Mouse (Mus musculus) hindlimb bud, embryonic 11.5 days (tissue): ENCODE measurements around the gene Rnase4.

Source experiments
- DNase-seq: peaks from one replicate; pipeline ENCODE4 v3.0.0-alpha.2; 2012; ENCODE audit warnings: low read depth, low spot score; ENCODE audit errors: extremely low spot score

Rnase4 gene

GRCm38 (mm10) chr14:51090921-51091900 lies at the start of gene Rnase4, which contains the start of gene Ang:
Gene Rnase4 (plus strand): TSS chr14:51091077.
Gene Ang (plus strand): TSS chr14:51091150.
- DNase-seq, result no peak

DNA sequence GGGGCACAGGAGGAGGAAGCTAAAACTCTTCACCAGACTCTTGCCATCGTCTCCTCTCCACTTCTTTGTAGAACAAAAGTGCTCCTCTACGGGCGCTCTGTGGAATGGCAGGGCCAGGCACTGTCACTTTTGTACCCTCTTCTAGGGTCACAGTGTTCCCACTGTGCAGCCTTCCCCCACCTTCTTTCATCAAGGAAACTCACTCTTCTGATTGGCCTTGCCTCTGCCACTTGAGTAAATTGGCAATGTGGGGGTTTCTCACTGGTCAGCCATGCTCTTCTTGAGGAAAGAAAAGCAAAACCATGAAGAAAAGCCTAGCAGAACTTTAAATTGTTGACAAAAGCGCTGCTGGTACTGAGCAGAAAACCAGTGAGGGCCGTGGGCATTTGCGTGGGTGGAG lies 49.1 kb upstream of the Rnase4 start, which contains the start of gene Rnase9:
Gene Rnase9, minus strand, starts transcription at position 101 of the 400 bp plus-strand sequence.
- DNase-seq, result no peak

- DNase-seq, result no peak
These were observed 43.0 kb upstream of the Rnase4 start for GRCm38 (mm10) chr14:51047846-51048245.

DNA sequence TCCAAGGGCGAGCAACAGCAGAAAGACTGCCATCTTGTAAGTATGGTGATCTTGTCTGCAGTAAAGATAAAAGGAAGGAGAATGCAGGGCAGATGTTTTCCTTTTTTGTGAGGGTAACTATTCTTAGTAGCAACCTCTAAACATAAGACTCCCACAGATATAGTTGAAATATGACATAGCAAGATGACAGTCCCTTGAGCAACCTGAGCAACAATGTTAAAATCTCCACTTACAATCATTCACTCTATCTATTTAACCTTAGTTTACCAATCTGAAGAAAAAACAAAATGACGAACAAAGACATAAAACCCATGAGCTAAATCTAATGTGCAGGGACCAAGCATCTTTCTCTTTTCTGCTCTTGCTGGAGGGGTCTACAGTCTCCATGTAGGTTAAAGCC lies 40.8 kb upstream of the Rnase4 start, which contains the start of gene Rnase11:
Gene Rnase11, minus strand, starts transcription at position 101 of the 400 bp plus-strand sequence.
- DNase-seq, result no peak

GRCm38 (mm10) chr14:51051941-51052340 lies 38.9 kb upstream of the Rnase4 start:
- no peak for DNase-seq

DNA sequence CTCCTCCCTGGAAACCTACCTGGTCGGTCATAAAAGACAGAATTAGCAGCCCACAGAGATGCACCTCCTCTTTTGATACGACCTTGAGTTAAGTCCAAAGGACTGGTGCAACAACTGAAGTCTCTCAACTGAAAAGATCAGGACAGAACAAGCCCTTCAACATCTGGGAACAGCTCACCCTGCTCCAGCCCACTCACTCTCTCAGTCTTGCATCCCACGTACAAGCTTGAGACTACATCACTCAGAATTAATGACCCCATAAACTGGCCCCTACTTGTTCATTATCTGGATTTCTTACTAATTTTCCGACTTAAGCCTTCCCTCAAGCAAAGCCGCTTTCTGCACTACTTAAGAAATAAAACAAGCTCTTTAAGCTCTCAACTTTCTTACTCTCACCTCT lies 37.7 kb upstream of the Rnase4 start:
- no peak for DNase-seq

DNA sequence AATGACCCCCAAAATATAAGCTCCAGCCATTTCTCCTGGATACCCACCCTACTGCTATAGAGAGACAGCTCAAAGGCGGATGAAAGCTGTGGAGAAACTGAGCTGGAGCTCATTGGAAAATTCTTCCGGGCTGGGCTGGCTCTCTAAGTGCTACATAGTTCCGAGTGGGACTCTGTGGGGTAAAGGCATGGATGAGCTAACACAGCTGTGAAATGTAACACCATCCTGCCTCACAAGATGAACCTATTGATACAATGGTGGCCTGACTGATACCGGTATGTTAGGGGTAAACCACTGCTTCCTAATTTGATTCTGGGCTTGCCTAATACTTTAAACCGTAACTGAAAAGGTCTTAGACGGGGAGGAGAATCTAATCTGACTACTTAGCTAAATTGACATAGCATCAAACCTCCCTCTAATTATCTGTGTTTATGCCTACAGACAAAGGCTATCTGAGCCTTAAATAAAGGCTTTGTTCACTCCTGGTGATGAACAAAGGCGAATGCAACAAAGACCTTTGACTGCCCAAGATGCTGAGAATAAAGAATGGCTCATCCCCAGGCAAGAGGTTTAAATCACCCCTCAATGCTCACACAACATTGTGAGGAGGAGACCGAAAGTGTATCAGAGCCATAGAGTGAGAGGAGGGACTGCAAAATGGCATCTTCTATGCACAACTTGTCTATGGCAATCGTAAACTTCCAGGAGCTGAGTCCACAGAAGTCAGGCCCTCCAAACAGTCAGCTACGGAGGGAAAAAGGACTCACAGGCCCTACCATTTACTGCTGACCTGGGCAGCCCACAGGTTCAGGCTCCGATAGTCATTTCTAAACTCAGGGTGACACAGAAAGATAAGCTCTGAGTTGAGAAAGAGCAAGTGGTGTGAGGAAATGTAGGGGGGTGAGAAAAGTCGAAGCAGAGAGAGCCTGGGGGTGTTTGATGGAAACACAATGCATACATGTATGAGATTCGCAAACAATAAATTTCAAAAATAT lies 36.3 kb upstream of the Rnase4 start:
- DNase-seq, result no peak

DNA sequence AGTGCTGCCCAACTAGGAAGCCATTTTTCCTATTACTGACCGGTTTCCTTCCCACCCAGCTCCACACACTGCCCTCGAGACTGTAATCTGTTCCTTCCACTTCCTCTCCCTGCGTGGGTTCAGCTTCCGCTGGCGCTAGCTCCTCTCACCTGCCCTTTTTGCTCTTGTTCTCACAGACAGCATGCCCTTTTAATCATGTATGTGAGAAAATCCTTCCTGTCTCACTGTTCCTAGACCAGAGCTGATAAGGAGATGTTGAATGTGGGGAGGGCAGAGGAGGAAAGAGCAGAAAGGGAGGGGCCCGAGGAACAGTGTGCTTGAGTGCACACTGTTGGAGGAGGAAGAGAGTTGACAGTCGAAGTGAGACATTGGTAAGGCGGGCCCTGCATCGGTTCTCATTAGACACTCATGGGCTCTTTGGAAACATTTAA lies 33.5 kb upstream of the Rnase4 start, which contains the start of gene Rnase12:
Gene Rnase12, minus strand, starts transcription at position 261 of the 431 bp plus-strand sequence.
- no peak for DNase-seq

- no peak for DNase-seq
These were observed 30.1 kb upstream of the Rnase4 start for GRCm38 (mm10) chr14:51060761-51061160.

GRCm38 (mm10) chr14:51068956-51069355 lies 21.9 kb upstream of the Rnase4 start:
- DNase-seq, result no peak

DNA sequence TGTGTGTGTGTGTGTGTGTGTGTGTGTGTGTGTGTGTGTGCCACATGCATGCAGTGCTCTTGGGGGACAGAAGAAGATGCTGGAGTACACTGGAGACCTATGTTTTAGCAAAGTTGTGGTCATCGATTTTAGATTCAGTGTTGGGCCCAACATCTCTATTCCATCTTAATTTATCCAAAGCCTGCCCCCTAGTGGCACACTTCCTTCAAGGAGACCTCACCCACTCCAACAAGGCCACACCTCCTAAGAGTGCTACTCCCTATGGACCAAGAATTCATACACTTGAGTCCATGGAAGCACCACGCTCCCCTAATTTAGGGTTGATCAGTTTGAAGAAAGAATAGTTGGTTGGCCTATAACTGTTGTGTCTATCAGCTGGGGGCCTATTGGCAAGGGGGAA lies 21.3 kb upstream of the Rnase4 start:
- no peak for DNase-seq

DNA sequence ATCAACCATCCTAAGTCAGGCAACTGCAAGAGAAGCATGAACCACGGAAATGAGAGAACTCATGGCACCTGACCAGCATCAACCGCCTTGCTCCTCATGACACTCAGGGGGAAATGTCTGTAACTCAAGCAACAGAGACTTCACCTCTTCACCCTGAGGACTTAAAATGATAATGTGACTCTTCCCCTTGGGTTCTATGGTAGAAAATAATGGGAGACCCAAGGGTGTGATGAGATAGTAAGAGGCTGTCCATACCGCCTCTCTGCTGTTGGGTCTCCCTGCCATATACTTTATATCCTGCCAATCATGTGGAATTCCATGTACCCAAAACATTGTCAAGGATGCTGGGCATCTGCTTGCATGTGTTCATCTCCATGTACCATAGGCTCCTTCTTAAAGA lies 16.5 kb upstream of the Rnase4 start, which contains the start of gene Olfr750:
Gene Olfr750, minus strand, starts transcription at position 101 of the 400 bp plus-strand sequence.
- no peak for DNase-seq

- no peak for DNase-seq
These were observed 11.7 kb upstream of the Rnase4 start for GRCm38 (mm10) chr14:51079180-51079579.

- no peak for DNase-seq
These were observed 9.8 kb upstream of the Rnase4 start for GRCm38 (mm10) chr14:51081035-51081434.

GRCm38 (mm10) chr14:51082599-51083581 lies 8.0 kb upstream of the Rnase4 start:
- DNase-seq, result no peak

DNA sequence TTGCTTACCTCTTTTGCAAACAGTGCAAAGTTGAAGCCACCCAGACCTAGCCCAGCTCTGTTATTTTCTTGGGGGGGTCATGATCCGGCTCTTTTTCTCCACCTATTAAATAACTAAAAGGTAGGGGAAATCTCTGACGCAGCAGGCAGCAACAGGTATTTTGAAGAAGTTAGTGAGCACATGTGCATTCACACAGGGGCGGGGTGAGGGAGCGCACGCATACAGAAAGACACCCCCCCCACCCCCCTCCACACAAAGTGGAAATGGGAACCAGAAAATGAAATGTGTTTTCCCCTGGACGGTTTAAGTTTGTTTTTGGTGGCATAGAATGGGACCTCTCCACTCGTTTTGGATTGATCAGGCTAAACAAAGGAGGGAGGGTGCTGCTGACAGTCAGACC lies 7.1 kb upstream of the Rnase4 start:
- DNase-seq, result no peak

DNA sequence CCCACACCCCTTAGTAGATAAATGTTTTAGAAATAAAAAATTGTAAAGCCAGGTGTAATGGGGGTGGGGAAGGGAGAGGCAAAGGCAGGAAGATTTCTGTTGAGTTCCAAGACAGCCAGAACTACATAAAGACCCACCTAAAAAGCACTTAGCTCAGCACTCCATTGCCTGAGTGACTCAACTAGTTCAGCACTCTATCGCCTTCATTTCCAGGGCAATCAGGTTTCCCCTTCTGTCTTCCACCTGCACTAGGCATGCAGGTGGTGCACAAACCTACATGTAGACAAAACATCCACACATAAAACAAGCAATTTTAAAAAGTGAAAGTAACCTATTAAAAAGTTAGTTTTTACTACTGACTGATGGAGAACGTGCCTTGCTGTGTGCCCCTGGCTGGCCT lies 5.8 kb upstream of the Rnase4 start:
- no peak for DNase-seq

- no peak for DNase-seq
These were observed 5.0 kb upstream of the Rnase4 start for GRCm38 (mm10) chr14:51085911-51086310.

DNA sequence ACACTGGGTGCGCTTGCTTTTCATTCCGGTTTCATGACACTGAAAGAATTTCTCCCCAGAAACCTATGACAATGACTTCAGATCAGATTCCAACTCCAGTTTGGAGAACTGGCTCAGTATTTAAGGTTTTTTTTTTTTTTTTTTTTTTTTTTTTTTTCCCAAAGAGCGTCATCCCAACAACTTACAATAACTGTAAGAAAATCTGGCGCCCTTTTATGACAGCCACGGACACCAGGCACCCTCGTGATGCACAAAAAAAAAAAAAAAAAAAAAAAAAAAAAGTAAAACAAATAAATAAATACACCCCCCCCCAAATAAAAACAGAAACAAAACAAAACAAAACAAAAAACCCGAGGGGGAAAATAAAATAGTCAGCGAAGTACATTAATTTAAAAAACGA lies 3.1 kb upstream of the Rnase4 start:
- DNase-seq, result no peak
